Mouse (Mus musculus): ENCODE data around the gene Gdap1l1.

Gdap1l1 gene

DNA sequence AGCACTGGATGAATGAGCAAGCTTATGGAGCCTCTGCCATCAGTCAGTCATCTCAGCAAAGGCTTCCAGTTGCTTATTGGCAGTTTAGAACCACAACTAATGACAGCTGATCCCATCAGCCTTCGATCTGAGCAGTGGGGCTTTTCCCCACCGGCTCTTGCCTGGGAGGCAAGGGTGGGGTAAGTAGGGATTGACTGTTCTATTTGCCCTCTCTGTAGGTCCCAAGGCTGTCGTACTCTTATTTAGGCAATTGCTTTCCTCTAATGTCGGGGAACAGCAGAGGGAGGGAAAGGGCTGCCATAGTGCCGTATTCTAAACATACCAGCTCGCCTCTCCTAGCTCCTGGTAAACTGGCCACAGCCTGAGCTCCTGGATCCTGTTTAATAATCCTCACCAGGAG is 13.7 kb upstream of the Gdap1l1 start, which contains the start of gene Oser1:
Gene Oser1, minus strand, starts transcription at position 101 of the 400 bp plus-strand sequence.
- no peak for DNase-seq

GRCm38 (mm10) chr2:163428346-163429011 is 9.8 kb upstream of the Gdap1l1 start:
- DNase-seq, result no peak

GRCm38 (mm10) chr2:163431289-163431688 is 7.0 kb upstream of the Gdap1l1 start:
- no peak for DNase-seq

- peak; percentile 97 for DNase-seq
These were observed 4.3 kb upstream of the Gdap1l1 start for GRCm38 (mm10) chr2:163433971-163434370.

GRCm38 (mm10) chr2:163437800-163438199 is 476 bp upstream of the Gdap1l1 start:
- peak; percentile 57 for DNase-seq

- no peak for DNase-seq
These were observed 559 bp downstream of the Gdap1l1 start for GRCm38 (mm10) chr2:163438619-163439451.

- DNase-seq, result no peak
These were observed 1.2 kb downstream of the Gdap1l1 start for GRCm38 (mm10) chr2:163439488-163439887.

DNA sequence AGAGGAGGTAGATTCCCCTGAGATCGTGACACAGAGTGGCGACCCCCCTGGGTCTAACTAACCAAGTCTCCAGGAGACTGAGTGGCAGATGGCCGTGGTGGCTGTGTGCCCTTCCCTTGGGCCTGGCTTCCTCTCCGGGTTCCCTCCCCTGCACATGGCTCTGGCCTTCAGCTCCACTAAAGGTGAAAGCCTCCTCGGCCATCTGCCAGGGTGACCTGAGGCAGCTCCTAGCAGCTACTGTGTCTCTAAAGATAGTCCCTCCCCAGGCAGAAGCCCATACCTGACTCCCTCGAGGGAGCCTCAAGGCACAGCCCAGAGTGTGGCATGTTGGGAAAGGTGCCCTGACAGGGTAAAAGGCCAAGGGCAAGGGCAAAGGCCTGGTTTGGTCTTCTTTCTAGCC is 5.3 kb downstream of the Gdap1l1 start:
- DNase-seq, result peak; percentile 90

DNA sequence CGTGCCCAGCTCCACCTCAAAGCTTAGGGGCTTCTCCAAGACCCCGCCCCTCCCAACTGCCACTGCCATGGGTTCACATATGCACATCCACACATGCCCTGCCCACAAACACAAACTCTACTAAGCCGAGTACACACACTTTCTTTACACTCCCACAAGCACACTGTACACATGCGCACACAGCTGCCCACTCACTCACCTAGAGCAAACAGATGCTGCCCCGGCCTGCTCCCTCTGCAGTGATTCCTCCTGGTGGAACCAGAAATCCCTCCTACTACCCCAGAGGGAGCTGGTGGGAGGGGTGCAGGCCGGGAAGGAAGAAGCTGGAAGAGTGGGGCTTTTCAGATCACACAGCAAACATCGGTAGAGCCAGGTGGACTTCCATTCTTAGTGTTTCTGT is 5.7 kb downstream of the Gdap1l1 start:
- no peak for DNase-seq

DNA sequence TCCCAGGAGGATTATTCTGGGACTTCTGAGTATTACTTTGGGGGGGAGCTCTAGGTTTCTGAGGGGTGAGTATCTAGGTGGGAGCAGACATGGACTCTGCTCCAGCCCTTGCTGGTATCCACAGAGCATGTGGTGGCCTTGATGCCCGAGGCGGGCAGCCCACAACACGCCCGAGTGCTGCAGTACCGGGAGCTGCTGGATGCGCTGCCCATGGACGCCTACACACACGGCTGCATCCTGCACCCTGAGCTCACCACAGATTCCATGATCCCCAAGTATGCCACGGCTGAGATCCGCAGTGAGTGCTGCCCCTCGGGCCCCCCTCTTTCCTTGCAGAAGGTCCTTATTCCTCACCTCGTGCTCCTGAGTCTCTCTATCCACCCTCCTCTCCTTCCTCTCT is 9.1 kb downstream of the Gdap1l1 start:
- no peak for DNase-seq

GRCm38 (mm10) chr2:163449276-163449675 is 11.0 kb downstream of the Gdap1l1 start:
- no peak for DNase-seq

- DNase-seq, result no peak
These were observed 12.5 kb downstream of the Gdap1l1 start for GRCm38 (mm10) chr2:163450668-163451295.

GRCm38 (mm10) chr2:163452738-163453137 is 14.5 kb downstream of the Gdap1l1 start:
- no peak for DNase-seq

DNA sequence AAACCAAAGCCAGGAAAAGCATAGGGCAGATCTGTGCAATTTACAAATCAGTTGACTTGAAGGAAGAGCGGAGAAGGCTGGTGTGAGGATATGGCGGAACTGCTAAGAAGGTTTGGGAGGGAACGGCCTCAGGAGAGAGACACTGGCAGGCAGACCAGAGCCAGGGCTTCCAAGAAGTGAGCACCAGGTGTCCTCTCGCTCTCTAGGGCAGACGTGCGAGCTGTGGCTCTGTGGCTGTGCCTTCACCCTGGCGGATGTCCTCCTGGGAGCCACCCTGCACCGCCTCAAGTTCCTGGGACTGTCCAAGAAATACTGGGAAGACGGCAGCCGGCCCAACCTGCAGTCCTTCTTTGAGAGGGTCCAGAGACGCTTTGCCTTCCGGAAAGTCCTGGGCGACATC is 15.1 kb downstream of the Gdap1l1 start:
- DNase-seq, result no peak

DNA sequence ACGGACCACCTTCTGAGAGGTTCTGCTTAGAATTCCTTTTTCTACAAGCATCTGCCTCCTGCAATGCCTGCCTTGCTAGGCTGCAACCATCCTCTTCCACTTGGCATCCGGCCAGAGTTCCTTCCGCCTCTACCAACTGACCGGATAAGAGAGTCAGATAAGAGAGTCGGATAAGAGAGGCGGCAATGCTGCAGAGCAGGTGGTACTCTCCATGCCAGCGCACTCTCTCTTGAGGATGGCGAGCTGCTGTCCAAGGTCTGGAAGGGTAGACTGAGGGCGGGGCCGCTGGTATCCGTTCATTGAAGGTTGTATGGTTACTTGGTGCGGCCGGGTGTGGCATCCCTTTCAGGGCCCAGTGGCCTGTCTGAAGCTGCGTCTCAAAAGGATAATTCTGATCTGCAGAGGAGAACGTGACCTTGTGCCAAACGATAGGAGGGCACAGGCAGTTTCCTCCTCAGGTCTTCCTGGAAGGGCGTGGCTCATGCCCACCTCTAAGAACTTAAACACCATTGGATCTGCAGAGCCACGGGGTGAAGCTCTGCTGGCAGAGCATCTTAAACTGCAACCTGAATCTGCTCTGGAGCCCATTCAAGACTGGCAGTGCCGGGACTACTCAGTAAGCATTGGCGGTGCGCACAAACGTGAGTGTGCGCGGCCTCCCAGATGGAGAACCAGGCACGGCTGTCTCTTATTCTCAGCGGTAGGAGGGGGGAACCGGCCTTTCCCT is 20.4 kb downstream of the Gdap1l1 start:
- DNase-seq, result peak; percentile 72

DNA sequence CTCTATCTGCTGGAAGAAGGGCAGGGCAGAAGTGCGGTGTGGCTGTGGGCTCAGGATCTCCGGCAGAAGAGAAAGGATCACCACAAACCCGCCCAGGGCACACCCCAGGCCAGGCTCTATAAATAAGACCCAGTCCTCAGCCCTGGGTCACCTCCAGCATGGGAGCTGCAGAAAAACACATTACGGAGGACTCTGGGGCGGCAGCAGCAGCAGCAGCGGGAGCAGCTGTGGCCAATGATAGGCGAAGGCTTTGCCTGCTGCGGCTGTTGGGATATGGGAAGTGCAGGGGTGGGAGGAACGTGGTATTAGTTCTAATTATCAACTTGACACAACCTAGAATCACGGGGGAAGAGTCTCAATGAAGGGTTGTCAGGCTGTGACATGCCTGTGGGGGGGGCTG is 21.1 kb downstream of the Gdap1l1 start:
- no peak for DNase-seq

- DNase-seq, result peak; percentile 4
These were observed 22.3 kb downstream of the Gdap1l1 start for GRCm38 (mm10) chr2:163460622-163461021.

DNA sequence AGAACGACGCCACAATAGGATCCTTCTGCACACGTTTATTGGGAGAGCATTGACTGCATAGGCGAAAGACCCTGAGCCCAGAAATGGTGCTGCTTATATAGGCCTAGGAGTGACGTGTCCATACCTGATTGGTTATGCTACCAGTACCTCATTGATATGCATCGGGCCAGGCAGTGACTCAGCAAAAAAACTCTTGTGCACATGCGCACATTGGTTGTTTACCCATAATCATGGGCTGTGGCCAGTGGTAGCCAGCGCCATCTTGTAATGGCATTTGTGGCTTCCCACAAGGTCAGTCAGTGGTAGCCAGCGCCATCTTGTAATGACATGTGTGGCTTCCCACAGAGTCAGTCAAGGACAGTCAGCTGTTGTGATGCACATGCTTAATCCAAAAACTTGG is 23.0 kb downstream of the Gdap1l1 start:
- peak; percentile 8 for DNase-seq

GRCm38 (mm10) chr2:163462386-163462785 is 24.1 kb downstream of the Gdap1l1 start:
- peak; percentile 4 for DNase-seq

DNA sequence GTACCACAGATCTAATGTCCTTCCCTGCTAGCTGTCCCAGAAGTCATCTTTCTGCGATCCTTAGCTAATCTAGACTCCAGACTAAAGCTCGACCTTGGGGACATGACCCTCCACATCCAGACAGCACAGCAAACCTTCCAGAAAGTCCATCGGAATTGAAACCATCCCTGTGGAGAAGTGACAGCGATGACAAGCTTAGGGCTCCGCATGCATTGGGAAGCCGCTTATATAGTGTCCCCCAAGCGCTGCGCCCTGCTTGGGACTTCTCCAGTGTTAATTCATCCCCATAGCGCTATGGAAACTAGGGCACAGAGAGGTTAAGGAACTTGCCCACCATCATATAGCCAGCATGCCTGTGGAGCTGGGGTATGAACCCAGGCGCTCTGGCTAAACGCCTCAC is 24.5 kb downstream of the Gdap1l1 start:
- DNase-seq, result no peak

GRCm38 (mm10) chr2:163463251-163463769 is 25.0 kb downstream of the Gdap1l1 start:
- DNase-seq, result peak; percentile 12

GRCm38 (mm10) chr2:163463998-163464397 is 25.7 kb downstream of the Gdap1l1 start:
- peak; percentile 41 for DNase-seq

- DNase-seq, result peak; percentile 6
These were observed 26.3 kb downstream of the Gdap1l1 start for GRCm38 (mm10) chr2:163464562-163464961.

Data from cerebellum, adult 9-11 months (tissue).